Mouse (Mus musculus): ENCODE data around the gene Tacr1.

Gene Tacr1

GRCm38 (mm10) chr6:82525107-82525867, 123.2 kb downstream of the Tacr1 start:
- DNase-seq (ENCODE audit: low spot score): no peak

- DNase-seq (ENCODE audit: low spot score): no peak
Measured at GRCm38 (mm10) chr6:82528631-82529030, 126.5 kb downstream of the Tacr1 start.

GRCm38 (mm10) chr6:82536641-82537040, 134.5 kb downstream of the Tacr1 start:
- no peak for DNase-seq (ENCODE audit: low spot score)

- DNase-seq (ENCODE audit: low spot score): no peak
Measured at GRCm38 (mm10) chr6:82549270-82549669, 147.1 kb downstream of the Tacr1 start.

GRCm38 (mm10) chr6:82575445-82575844, 173.3 kb downstream of the Tacr1 start:
- DNase-seq (ENCODE audit: low spot score): no peak

- DNase-seq (ENCODE audit: low spot score): no peak
Measured at GRCm38 (mm10) chr6:82585396-82585795, 183.3 kb downstream of the Tacr1 start.

- no peak for DNase-seq (ENCODE audit: low spot score)
Measured at GRCm38 (mm10) chr6:82589387-82589786, 187.3 kb downstream of the Tacr1 start.

GRCm38 (mm10) chr6:82595461-82596090, 193.4 kb downstream of the Tacr1 start:
- DNase-seq (ENCODE audit: low spot score): no peak

GRCm38 (mm10) chr6:82603228-82603627, 201.1 kb downstream of the Tacr1 start:
- no peak for DNase-seq (ENCODE audit: low spot score)

- no peak for DNase-seq (ENCODE audit: low spot score)
Measured at GRCm38 (mm10) chr6:82603665-82604064, 201.5 kb downstream of the Tacr1 start.

- no peak for DNase-seq (ENCODE audit: low spot score)
Measured at GRCm38 (mm10) chr6:82604791-82605190, 202.7 kb downstream of the Tacr1 start.

GRCm38 (mm10) chr6:82608756-82609155, 206.6 kb downstream of the Tacr1 start:
- no peak for DNase-seq (ENCODE audit: low spot score)

GRCm38 (mm10) chr6:82609339-82609926, 207.3 kb downstream of the Tacr1 start:
- no peak for DNase-seq (ENCODE audit: low spot score)
